Mouse (Mus musculus): ENCODE data around the gene Baiap2.

GRCm38 (mm10) chr11:120033473-120033872 lies 90.9 kb downstream of the Baiap2 start:
- TF ChIP-seq CTCF (IDR thresholded peaks at IDR 0.05; ENCODE audit: control insufficient read depth, insufficient read depth, insufficient replicate concordance, low read depth, low read length) (no peak), POLR2A (IDR thresholded peaks at IDR 0.05; ENCODE audit: control insufficient read depth, low read depth, low read length) (no peak)

All from testis, adult 2 months (tissue).